Mouse (Mus musculus): ENCODE data around the gene Syt2.

Gene Syt2

DNA sequence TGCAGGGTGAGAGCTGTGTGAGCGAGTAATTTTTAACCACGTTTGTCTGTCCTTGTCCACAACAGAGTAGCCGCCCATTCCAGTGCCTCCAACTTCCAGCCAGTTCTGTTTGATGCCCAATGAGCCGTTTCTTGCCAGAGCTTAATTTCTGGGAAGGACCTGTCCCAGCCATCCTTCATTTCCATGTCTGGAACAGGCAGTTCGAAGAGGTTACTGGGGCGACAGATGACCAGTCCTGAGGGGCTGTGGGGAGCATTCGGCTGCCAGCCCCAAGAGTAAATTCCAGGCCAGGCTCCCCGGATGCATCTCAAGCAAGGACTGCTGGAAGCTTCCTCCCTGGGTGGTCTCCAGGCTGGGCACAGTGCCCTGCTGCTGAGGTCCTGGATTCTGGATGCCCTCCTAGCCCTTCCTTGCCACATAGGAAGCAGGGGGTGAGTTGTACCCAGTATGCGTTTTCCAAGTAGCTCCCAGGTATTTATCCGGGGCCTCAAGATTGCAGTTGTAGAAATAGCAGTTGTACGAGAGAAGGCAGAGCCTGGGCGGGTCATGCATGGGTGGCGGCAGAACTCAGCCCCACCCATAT lies 4.9 kb downstream of the Syt2 start:
- DNase-seq: no peak

DNA sequence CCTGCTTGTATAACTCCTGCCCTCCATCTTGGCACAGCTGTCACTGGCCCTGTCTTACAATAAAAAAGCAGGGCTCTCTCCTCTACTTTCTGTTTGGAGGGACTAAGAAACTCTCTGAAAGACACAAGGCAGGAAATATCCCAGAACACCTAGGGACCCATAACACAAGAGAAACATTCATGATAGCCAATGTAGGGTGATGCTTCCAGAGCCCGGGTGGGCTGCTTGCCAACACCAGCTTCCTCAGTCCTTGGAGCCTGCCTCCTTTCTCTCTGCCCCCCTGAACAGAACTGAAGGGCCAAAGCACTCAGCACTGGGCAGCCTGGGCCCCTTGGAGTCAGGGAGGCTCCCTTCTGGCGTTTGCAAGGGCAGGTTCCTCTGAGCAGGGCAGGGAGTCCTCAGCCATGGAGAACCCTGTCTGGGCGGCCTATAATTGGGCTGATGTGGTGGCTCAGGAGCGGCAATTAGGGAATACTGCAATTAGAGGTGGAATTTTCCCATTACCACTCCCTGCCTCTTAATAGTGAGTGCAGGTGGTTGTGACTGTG lies 5.4 kb downstream of the Syt2 start:
- peak; percentile 82 for DNase-seq

DNA sequence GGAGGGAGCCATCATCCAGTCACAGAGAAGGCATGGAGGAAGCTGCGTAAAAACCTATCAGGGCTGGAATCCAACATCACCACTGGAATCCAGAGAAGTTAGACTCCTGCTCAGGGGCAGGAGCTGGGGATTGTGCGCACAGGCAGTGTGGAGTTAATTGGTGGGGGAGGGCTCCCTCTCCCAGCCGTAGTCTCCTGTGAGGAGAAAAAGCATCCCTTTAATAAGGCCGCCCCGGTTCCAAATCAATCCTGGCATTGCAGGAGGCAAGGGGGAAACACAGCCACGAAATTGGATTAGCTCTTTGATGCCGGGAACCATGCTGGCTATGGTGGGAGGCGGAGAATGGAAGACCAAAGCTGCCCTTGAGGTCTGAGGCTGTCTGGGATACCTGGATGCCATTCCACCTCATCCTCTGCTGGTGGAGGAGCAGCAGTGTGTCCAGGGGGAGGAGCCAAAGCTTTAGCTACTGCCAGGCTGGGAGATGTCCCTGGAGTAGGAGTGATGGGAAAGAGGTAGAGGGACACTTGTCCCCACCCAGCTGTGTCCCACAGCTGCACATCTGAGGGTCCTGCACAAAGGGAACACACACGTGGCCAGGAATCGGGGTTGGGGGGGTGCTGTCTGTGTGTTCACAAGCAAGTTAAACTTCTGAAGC lies 7.3 kb downstream of the Syt2 start:
- no peak for DNase-seq

DNA sequence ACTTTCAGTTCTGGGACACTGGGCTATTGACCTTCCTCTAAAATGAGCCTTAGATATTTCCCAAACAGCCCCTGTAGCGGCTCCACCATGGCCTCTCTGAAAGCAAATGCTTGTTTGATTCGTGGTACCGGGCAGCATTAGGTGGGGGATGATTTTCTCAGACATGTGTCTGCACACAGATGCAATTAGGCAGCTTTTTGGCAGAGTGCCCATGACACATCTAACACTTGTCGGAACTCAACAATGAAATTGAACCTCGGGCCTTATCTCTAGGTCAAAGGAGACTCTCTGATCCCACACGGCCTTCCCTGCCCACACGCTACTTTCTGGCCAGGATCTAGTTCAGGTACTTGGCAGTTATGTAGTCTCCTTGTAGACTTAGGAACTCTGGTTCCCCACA lies 12.4 kb downstream of the Syt2 start:
- DNase-seq: no peak

DNA sequence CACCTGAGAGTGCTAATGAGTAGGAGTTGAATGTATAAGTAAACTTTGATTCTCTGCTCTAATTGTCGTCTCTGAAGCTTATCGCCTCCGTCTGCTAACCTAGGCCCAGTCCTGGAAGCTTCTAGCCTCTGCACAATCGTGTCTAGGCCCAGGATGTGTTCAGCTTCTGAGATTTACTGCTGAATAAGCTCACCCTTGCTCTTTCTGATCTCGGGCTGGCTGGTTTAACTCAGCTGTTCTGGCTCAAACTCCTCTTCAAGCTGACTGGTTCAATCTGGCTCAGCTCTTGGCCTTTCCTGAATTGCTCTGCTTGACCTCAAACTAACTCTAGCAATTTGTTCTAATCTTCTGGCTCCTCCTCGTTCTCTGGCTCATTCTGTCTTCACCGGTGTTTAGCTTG lies 13.7 kb downstream of the Syt2 start:
- no peak for DNase-seq

DNA sequence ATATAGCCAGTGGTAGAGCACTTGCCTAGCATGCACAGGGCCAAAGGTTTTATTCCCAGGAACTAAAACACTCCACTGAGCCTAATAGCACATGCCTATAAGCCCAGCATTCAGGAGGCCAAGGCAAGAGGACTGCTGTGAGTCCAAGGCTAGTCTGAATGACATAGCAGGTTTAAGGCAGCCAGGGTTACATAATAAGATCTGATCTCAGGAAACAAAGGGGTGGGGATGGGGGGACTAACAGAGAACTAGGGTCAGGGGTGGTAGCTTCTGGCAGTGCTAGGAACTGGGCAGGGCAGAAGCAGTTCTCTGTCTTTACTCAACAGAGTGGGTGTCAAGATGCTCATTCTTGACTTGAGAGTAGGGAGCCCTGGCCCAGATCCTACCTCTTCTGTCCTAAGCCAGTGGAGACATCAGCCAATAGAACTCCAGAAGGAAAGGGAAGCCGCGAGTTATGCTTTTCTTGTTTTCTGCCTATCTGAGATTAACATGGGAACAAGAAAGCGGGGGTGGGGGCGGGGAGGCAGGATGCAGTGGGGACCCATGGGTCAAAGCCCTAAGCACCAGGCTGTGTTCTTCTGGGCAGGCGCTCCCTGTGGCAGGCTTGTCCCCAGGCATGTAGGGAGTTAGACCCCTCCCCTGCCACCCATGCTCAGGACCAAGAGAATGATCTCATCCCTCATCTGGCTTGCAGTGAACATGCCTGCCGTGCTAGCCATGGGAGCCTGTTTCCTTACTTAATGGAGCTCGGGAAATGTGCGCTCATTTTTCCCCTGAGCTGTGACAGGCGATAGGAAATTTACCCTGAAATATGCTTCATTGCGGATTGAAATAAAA lies 25.0 kb downstream of the Syt2 start:
- DNase-seq: no peak

DNA sequence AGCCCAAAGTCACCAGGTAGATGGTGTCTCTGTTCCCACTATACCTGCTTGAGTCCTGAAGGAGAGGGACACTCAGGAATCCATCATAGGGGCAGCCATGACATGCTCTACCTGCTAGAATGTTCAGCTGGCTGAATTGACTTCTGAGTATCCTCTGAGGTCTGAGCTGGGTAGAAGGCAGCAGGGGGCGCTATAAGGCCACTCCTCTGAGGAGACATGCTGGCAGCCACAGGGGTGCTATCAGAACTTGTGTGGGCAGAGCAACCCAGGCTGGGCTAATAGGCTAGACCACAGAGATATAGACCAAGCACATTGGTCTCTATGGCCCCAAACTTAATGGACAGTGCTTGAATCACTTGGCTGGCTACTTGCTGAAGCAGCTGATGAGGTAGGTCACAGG lies 27.8 kb downstream of the Syt2 start:
- no peak for DNase-seq

DNA sequence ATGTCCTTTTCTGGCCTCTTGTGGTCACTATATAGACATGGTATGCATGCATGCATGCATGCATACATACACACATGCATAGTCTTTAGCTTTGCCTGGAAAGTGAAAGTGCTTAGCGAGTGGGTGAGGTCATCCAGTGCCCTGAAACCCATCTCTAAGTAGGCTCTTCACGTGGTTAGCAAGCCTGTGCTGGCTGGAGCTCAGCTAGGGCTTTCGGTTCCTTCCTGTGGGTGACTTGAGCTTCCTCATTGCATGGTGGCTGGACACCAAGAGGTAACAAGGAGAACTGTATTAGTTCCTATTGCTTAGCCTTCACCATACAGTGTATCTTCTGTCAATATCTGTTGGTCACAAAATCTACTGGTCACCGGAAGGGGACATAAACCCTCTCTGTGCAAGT lies 33.0 kb downstream of the Syt2 start:
- DNase-seq: no peak

DNA sequence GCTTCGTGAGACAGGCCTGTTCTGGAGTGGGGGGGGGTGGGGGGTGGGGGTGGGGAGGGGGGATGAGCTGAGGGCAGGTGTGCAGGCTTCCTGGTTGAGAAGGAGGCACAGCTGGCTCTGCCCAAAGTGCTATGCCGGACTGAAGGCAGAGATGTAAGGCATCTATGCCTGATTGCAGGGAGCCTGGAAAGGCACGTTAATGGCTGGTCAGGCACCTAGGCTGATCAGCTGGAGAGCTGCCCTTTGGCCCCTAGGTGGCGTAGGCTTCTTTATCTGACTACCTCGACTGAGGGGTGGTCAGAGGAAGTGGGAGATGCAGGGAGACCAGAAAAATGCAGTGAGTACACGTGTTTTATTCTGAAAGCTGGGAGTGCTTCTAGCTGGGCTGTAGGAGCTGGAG lies 34.1 kb downstream of the Syt2 start:
- DNase-seq: no peak

DNA sequence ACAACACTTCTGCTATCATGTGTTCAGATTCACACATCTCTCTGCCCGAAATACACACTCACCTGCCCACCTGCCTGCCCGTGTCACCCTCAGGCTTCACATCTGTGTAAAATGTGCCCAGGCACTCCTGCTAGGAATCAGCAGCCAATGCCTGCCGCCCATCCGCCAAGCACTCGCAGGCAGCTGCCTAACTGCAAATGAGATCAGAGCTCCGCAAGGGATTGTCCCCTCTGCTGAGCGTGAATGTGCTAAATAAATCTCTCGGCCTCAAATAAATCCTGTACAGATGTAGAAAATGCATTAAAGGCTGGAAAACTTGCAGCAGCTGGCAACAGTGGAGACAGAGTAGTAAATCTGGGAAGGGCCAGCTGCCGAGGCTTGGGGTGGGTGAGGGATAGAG lies 36.0 kb downstream of the Syt2 start:
- DNase-seq: no peak

DNA sequence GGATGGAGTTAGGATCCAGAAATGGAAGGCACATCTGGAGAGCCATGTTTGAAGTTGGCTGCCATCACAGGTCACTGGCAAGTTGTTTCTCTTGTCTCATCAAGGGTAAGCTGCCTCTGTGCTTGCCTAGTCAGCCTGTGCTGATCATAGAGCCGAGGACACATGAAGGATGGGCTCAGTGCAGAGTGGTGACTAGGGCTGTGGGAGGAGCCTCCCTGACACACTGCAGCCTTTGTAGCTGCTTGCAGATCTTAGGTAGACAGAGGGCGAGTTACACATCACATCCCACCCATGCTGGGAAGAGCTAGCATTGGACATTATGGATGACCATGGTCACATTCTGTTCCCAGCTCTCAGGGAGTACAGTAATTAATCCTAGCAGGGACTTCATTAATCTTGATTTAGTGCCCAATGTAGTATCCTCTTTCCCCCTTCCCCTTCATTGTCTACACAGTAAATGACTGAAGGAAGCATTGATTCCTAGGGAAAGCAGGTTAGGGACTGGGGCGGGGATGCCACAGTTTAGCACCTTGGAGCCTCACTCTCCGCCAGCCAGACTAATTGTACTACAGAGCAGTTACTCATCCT lies 40.5 kb downstream of the Syt2 start:
- no peak for DNase-seq

DNA sequence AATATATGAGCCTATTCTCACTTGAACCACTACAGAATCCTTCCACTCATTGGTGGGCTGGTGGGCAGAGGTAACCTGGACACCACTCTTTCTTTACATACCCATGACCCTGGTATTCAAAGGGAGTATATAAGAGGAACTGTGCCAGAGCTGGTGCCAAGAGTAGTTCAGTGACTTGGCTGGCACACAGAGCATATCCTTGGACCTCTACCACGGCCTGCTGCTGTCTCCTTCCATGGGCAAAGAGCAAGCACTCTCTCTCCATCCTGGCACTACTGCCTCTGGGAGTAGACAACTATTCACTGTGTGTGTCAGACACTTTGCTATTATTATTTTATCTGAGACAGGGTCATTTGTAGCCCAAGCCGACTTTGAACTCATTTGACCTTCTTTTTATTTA lies 49.8 kb downstream of the Syt2 start:
- no peak for DNase-seq

DNA sequence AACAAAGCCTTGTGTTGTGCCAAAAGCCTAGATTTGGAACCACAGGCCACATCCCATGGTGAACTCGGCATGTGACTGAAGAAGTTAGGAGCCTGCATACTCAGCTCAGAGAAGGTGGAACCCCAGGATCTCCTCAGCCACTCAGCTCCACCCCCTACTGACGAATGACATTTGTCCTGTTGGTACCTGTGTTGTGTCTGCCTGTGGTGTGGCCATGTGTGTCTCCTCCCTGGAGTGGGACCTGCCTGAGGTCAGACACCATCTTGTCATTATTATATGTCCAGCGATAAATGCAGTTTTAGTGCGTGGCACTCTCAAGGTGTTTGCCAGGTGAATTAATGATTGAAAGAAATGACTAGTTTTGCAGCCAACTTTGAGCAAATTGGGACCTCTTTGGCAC lies 50.6 kb downstream of the Syt2 start:
- no peak for DNase-seq

DNA sequence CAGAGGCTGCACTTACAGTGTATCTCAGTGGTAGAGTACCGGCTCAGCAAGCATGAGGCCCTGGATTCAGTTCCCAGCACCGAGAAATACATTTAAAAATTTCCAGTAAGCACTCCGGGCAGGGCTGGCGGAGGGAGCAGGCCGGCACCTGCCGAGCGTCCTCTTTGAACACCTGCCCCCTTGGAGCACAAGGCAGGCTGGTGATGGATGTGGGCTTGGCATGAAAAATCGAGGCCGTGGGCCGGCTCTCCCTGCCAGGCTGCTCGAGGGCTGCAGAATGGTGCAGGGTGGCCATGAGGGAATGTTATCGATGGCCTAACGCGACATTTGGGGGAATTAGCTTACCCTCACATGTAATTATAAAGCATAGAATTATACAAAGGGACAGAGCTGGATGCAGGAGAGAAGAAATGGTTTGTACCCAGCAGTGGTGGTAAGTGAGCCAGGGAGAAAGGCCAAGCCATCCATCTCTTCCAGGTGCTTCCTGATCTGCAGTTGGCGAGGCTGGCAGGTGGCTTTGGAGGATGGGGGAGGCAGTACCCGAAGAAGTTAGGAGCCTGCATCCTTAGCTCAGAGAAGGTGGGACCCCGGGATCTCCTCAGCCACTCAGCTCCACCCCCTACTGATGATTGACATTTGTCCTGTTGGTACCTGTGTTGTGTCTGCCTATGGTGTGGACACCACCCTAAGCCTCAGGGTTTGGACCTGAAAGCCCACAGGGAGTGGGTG lies 51.2 kb downstream of the Syt2 start:
- no peak for DNase-seq

DNA sequence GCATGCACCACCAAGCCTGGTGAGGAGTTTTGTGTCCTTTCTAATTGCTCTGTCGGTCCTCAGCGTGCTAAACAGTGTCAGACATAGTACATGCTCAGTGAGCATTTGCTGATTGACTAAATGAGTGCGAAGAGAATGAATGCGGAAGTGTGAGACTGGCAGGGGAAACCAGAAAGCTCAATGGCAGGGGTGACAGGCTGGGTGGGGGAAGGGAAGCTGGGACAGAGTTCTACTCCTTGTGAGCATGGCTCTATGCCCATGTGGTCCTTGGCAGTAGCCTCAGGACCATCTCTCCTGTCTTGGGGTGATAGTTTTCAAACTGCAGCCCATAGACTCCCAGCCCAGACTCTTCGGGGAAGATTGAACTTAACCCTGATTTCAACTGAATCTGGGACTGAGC lies 52.0 kb downstream of the Syt2 start:
- DNase-seq: no peak

DNA sequence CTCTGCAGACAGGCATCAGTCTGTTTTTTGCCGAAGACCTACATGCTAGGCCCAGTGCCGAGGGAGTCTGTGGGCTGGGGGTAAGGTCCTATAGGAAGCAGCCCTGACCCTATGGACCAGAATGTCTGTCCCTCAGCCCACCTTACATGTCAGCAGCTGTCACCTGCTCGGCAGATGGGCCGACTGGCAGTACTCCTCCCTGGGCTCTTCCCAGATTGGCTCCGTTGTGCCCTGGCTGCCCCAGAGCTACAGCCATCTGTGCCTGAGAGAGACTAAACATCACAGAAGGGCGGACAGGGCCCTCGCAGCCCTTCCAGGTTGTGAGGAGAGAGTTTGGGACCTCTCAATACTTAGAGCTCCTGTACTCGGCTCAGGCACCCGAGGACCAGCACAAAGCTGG lies 52.9 kb downstream of the Syt2 start:
- DNase-seq: no peak

DNA sequence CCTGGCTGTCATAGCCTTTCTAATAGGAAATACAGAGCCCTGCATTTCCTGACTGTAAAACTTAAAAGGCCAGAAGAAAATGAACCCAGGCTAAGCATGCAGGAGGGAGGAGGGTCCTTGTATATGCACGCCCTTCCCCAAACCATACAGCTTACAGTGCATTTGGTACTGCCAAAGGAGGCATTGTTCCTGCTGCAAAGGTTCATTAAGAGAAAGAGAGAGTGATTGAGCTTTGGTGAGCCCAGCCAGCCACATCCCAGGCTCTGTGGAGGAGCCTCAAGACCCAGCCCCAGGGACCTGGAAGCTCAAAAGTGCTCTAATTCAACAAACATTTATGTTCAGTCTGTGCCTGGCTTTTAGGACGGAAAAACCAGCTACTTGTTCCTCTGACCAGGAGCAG lies 53.7 kb downstream of the Syt2 start:
- DNase-seq: no peak

DNA sequence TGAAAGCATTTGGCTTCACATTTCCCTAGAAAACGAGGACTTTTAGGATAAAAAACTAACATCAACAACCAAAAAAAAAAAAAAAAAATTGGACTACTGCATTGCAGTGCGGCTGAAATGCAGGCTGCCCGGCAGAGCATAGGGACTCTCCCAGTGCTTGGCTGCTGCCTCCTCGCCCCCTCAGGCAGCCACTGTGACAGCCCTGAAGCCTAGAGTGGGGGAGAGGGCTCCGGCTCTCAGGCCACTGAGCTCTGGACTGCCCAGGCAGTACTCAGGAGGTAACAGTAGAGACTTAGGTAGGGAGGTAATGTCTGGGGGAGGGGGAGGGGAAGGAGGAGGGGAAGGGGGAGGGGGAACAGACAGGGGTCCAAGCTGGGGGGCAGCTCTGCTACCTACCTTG lies 54.2 kb downstream of the Syt2 start:
- no peak for DNase-seq

DNA sequence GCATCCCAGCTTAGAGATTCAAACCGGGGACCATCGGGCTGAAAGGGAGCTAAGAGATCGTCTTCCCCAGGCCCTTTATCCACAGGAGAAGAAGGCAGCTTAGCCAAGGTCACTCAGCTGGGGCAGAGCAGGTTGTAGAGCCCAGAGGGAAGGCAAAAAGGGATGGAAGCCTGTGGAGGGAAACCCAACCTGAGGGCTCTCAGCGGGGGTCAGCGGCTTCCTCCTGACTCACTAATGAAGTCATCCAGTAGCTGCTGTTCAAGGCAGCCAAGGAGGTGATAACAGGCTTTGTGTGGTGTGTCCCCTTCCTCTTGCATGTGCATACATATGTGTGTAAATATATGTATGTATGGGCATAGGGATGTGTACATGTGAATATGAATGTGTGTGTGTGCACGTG lies 54.7 kb downstream of the Syt2 start:
- DNase-seq: no peak

DNA sequence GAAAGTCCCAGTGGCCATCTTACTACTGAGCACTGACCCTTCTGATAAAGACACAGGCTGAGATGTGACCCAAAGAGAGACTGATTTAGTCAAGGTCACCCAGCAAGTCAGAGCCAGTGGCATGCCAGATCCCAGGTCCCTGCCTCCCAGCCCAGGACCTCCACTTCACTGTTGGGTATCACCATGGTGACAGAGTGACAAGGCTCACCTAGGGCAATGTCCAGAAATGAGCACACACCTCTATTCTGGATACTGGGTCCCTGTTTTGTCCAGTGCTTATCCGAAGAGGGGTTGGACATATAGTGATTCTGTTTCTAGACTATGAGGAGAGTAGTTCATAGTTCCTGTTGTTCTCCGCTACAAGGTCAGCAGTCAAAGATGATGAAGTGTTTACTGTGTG lies 56.8 kb downstream of the Syt2 start:
- no peak for DNase-seq

DNA sequence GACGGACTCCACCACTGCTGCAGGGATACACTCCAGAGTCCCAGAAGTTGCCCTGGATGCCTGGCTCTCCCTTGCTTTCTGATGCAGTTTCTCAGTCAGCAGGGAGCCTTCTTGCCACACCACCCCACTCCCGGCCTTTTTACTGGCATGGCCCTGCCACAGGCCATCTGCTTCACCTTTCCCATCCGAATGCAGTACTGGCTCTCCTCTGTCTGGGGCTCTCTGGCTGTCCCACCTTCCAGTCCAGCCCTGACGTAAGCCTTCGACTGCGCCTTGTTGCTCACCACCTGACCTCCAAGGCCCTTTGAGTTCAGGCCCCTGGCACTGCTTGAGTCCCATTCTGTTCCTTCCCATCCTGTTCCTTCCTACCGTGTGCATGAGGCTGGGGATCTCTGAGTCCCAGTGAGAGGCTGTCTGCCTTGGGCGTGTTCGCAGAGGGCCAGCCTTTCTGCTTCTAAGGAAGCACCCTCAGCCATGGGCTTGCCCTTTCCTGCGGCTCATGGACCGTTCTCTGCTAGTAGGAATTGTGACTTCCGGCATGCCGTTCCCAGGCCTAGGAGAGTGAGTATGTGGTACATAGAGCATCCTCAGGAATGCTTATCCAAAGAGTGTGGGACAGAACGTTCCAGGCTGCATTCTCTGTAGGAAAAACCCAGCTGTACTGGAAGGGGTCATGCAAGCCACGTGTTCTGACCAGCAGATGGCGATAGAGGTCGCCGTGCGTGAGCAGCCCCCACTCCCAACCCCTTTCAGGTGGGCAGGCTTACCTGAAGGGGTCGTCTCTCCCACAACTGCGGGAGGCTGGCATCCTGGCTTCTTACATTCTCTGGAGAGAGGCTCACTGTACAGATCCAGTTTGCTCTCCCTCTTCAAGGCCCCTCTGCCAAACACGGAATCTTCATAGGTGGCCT lies 58.2 kb downstream of the Syt2 start:
- DNase-seq: peak; percentile 59

DNA sequence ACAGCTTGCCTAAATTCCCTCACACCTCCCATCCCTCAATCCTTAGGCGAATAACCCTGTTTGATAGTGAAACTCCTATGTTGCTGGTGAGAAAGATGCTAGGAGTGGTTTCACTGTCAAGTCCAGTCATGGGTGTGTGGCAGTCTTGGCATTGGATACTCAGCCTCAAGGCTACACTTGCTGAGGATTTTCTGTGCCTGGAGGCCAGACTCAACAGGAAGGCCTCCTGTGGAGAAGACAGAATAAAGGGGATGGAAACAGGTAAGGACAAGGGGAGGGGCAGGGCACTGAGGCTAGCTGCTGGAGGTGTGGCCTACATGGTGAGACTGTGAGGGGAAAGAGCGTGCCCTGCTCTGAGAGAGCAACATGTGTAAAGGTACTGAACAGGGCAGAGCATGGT lies 60.1 kb downstream of the Syt2 start:
- DNase-seq: no peak

Measured in lung, postnatal 10 days (tissue).